Mouse (Mus musculus) MEL (cell line): Measurements from ENCODE around the gene Zfp622.

Experiments used
- CTCF ChIP-seq, 3 experiments: IDR thresholded peaks in 2 of 3; conservative IDR thresholded peaks in 1 of 3; 2 replicates each; pipeline ENCODE4 v1.5.1; 2011 to 2012; ENCODE audit warnings: low read length in 3 of 3, low read depth in 2 of 3, mild to moderate bottlenecking in 2 of 3, improper control_type of control experiment in 1 of 3, inconsistent platforms in 1 of 3, mixed read lengths in 1 of 3, moderate library complexity in 1 of 3; ENCODE audit not compliant: control insufficient read depth in 1 of 3, insufficient read depth in 1 of 3, poor library complexity in 1 of 3, severe bottlenecking in 1 of 3
- E2F4 ChIP-seq: IDR thresholded peaks from 2 replicates; pipeline ENCODE4 v1.6.1; 2011; ENCODE audit warnings: low read depth, low read length, improper control_type of control experiment, borderline replicate concordance
- GATA1 ChIP-seq: IDR thresholded peaks from 2 replicates; pipeline ENCODE4 v1.6.1; 2011; ENCODE audit warnings: low read depth, low read length, improper control_type of control experiment
- HCFC1 ChIP-seq: IDR thresholded peaks from 2 replicates; pipeline ENCODE4 v1.6.1; 2012; ENCODE audit warnings: low read depth, mild to moderate bottlenecking, inconsistent platforms, low read length, improper control_type of control experiment, moderate library complexity
- POLR2A ChIP-seq, 2 experiments: IDR thresholded peaks; 2 replicates each; pipeline ENCODE4 v1.6.1; 2011 to 2012; ENCODE audit warnings: low read length in 2 of 2, mild to moderate bottlenecking in 2 of 2, control low read depth in 1 of 2, improper control_type of control experiment in 1 of 2, low read depth in 1 of 2, moderate library complexity in 1 of 2; ENCODE audit not compliant: control insufficient read depth in 1 of 2, insufficient read depth in 1 of 2, poor library complexity in 1 of 2
- SIN3A ChIP-seq: IDR thresholded peaks from 2 replicates; pipeline ENCODE4 v1.6.1; 2012; ENCODE audit warnings: low read length, improper control_type of control experiment, inconsistent platforms
- TAL1 ChIP-seq: IDR thresholded peaks from 2 replicates; pipeline ENCODE4 v1.6.1; 2012; ENCODE audit warnings: mild to moderate bottlenecking, inconsistent platforms, low read length, moderate library complexity, mixed read lengths
- USF1 ChIP-seq: IDR thresholded peaks from 2 replicates; pipeline ENCODE4 v1.6.1; 2014; ENCODE audit warnings: low read depth, mild to moderate bottlenecking, inconsistent platforms, low read length, improper control_type of control experiment, moderate library complexity

GRCm38 (mm10) chr15:25957651-25958050 is 26.5 kb upstream of the Zfp622 start:
- no peak for TF ChIP-seq GATA1
- no peak for TF ChIP-seq CTCF (IDR thresholded peaks at IDR 0.05 in 2 of 3, conservative IDR thresholded peaks at IDR 0.05 in 1 of 3; ENCODE audit: control insufficient read depth in 1 of 3, insufficient read depth in 1 of 3, low read depth in 2 of 3, low read length in 3 of 3, poor library complexity in 1 of 3, severe bottlenecking in 1 of 3)
- no peak for TF ChIP-seq TAL1
- no peak for TF ChIP-seq USF1
- no peak for TF ChIP-seq E2F4
- TF ChIP-seq POLR2A (IDR thresholded peaks at IDR 0.05; ENCODE audit: control insufficient read depth in 1 of 2, insufficient read depth in 1 of 2, low read depth in 1 of 2, low read length in 2 of 2, poor library complexity in 1 of 2): no peak
- no peak for TF ChIP-seq HCFC1
- TF ChIP-seq SIN3A: no peak
